ENCODE assay signal across 8 mouse cellular contexts in genomic region chr9:58582581-58583266, GRCm38 (mm10). TPM values are rescaled to one million over a fixed set of nuclear protein-coding genes. Genes with fewer than 3 reads are reported as not detected.
DNase-seq lines count a peak whose midpoint lies in the region; ATAC-seq lines count a peak whose summit lies in the region.

No protein-coding gene starts in this region.

- peak overlapping the region; percentile 90 for H3K4me2 ChIP-seq in heart, embryonic 16.5 days (ENCODE audit: low read depth, low read length)
- peak overlapping the region; percentile 68 for H3K4me2 ChIP-seq in limb, embryonic 11.5 days (ENCODE audit: low read depth, severe bottlenecking)
- H3K4me2 ChIP-seq in midbrain, embryonic 15.5 days, result peak overlapping the region; percentile 82

- ATAC-seq in heart, embryonic 16.5 days (replicated peaks; ENCODE audit: extremely low read depth, insufficient read depth, low FRiP score), result peak; percentile 47
- peak; percentile 75 for ATAC-seq in limb, embryonic 11.5 days (ENCODE audit: insufficient number of reproducible peaks, low FRiP score, low TSS enrichment, low read depth)
- peak; percentile 81; the same call in 1 of the 2 replicates for ATAC-seq in midbrain, embryonic 15.5 days (replicated peaks)

- H3K4me1 ChIP-seq in erythroblast, embryonic 14.5 days (ENCODE audit: control insufficient read depth), result peaks cover 47% of the 10 kb centered on the region
- peaks cover 13% of the 10 kb centered on the region for H3K4me1 ChIP-seq in heart, embryonic 16.5 days (ENCODE audit: control insufficient read depth, insufficient read depth, low read length)
- no peaks in the 10 kb centered on the region for H3K4me1 ChIP-seq in limb, embryonic 11.5 days (ENCODE audit: control insufficient read depth, insufficient read depth, low read length)
- H3K4me1 ChIP-seq in midbrain, embryonic 15.5 days, result peaks cover 15% of the 10 kb centered on the region

- H3K9ac ChIP-seq in heart, embryonic 16.5 days (ENCODE audit: low read length), result peak overlapping the region; percentile 100
- H3K9ac ChIP-seq in limb, embryonic 11.5 days (ENCODE audit: low read length), result peak overlapping the region; percentile 94
- H3K9ac ChIP-seq in midbrain, embryonic 15.5 days, result peak overlapping the region; percentile 87

- peak; percentile 23 for DNase-seq in kidney, adult 9 months
- no peak for DNase-seq in kidney, adult 18-20 months
- peak; percentile 80 for DNase-seq in adrenal gland, postnatal 14 days
- no peak for DNase-seq in limb, embryonic 11.5 days (ENCODE audit: low spot score)
- DNase-seq in testis, postnatal 10 days (ENCODE audit: low spot score), result peak; percentile 76

- WGBS in heart, embryonic 16.5 days, result under 1% methylated on average over 42 of the region's 42 CpGs
- under 1% methylated on average over 42 of the region's 42 CpGs for WGBS in limb, embryonic 11.5 days
- WGBS in midbrain, embryonic 15.5 days, result 0% methylated on average over 42 of the region's 42 CpGs

- H3K27me3 ChIP-seq in erythroblast, embryonic 14.5 days (ENCODE audit: control insufficient read depth), result no peaks in the 10 kb centered on the region
- H3K27me3 ChIP-seq in heart, embryonic 16.5 days (ENCODE audit: control insufficient read depth, insufficient read depth, low read length), result no peaks in the 10 kb centered on the region
- H3K27me3 ChIP-seq in limb, embryonic 11.5 days (ENCODE audit: control insufficient read depth, insufficient read depth, low read length), result no peaks in the 10 kb centered on the region
- H3K27me3 ChIP-seq in midbrain, embryonic 15.5 days (replicated peaks), result no peaks in the 10 kb centered on the region

- H3K36me3 ChIP-seq in erythroblast, embryonic 14.5 days (ENCODE audit: control insufficient read depth), result peaks cover 9% of the 10 kb centered on the region
- H3K36me3 ChIP-seq in heart, embryonic 16.5 days (ENCODE audit: control insufficient read depth, insufficient read depth), result no peaks in the 10 kb centered on the region
- H3K36me3 ChIP-seq in limb, embryonic 11.5 days (ENCODE audit: control insufficient read depth, insufficient read depth, low read length), result no peaks in the 10 kb centered on the region
- no peaks in the 10 kb centered on the region for H3K36me3 ChIP-seq in midbrain, embryonic 15.5 days (replicated peaks)

- H3K27ac ChIP-seq in heart, embryonic 16.5 days (ENCODE audit: low read length), result peak overlapping the region; percentile 99
- peak overlapping the region; percentile 94 for H3K27ac ChIP-seq in limb, embryonic 11.5 days (replicated peaks; ENCODE audit: low read depth, low read length)
- peak overlapping the region; percentile 96 for H3K27ac ChIP-seq in midbrain, embryonic 15.5 days

- H3K4me3 ChIP-seq in erythroblast, embryonic 14.5 days (replicated peaks), result peak overlapping the region; percentile 89
- peak overlapping the region; percentile 99 for H3K4me3 ChIP-seq in heart, embryonic 16.5 days (ENCODE audit: low read length)
- peak overlapping the region; percentile 95 for H3K4me3 ChIP-seq in limb, embryonic 11.5 days (ENCODE audit: low read depth, low read length)
- H3K4me3 ChIP-seq in midbrain, embryonic 15.5 days, result peak overlapping the region; percentile 74

- no peaks in the 10 kb centered on the region for H3K9me3 ChIP-seq in erythroblast, embryonic 14.5 days (ENCODE audit: control insufficient read depth, low read length)
- no peaks in the 10 kb centered on the region for H3K9me3 ChIP-seq in heart, embryonic 16.5 days (replicated peaks; ENCODE audit: control insufficient read depth, low read length)
- no peaks in the 10 kb centered on the region for H3K9me3 ChIP-seq in limb, embryonic 11.5 days (ENCODE audit: control insufficient read depth, low read length)
- H3K9me3 ChIP-seq in midbrain, embryonic 15.5 days, result no peaks in the 10 kb centered on the region

RNA-seq across cellular contexts. Expression of gene Nptn, which starts 0.7 kb away (rescaled TPM):
- total RNA-seq in adrenal gland, postnatal 14 days (2021), result 159 and 169 TPM in 2 replicates
- polyA plus RNA-seq in erythroblast, embryonic 14.5 days (2012), result 31.4 and 44.6 TPM in 2 replicates
- 110 and 124 TPM in 2 replicates for polyA plus RNA-seq in heart, embryonic 16.5 days (2015; fragmentation: Nextera tagmentation; extraction: Ambion mirVana)
- 56.1 and 60.5 TPM in 2 replicates for polyA plus RNA-seq in limb, embryonic 11.5 days (2014; fragmentation: Nextera tagmentation; extraction: Ambion mirVana)
- 144 and 149 TPM in 2 replicates for polyA plus RNA-seq in midbrain, embryonic 15.5 days (2015; fragmentation: Nextera tagmentation; extraction: Ambion mirVana)

RNA-seq across cellular contexts. Expression of gene Cd276, which starts 27.5 kb away (rescaled TPM):
- total RNA-seq in adrenal gland, postnatal 14 days (2021), result 14.1 and 15.0 TPM in 2 replicates
- polyA plus RNA-seq in erythroblast, embryonic 14.5 days (2012), result 0.01 TPM in 1 of 2 replicates, not detected in the other
- 24.1 and 24.5 TPM in 2 replicates for polyA plus RNA-seq in heart, embryonic 16.5 days (2015; fragmentation: Nextera tagmentation; extraction: Ambion mirVana)
- 56.9 and 59.5 TPM in 2 replicates for polyA plus RNA-seq in limb, embryonic 11.5 days (2014; fragmentation: Nextera tagmentation; extraction: Ambion mirVana)
- polyA plus RNA-seq in midbrain, embryonic 15.5 days (2015; fragmentation: Nextera tagmentation; extraction: Ambion mirVana), result 33.2 and 35.1 TPM in 2 replicates

Comparison
In these comparisons a context has a peak if more than half of its experiments do, and no peak if none do; other contexts are left out.
1. DNase-seq: peak in kidney, adult 9 months (single experiment), adrenal gland, postnatal 14 days (single experiment) and testis, postnatal 10 days (single experiment); none in kidney, adult 18-20 months (single experiment) and limb, embryonic 11.5 days (single experiment).
2. RNA of gene Cd276, which starts 27.5 kb away (polyA plus RNA-seq): 56.9 to 59.5 TPM in limb, embryonic 11.5 days, 33.2 to 35.1 TPM in midbrain, embryonic 15.5 days and 24.1 to 24.5 TPM in heart, embryonic 16.5 days; 0.01 TPM in erythroblast, embryonic 14.5 days; every median in the first group is over 10 times any median in the second.
3. Peak in every context shown above with its lines, with median percentiles within 50 percentile points of each other: H3K4me3 ChIP-seq, ATAC-seq, H3K27ac ChIP-seq, H3K4me2 ChIP-seq and H3K9ac ChIP-seq.